Mouse (Mus musculus) erythroid progenitor cell, adult 5-6 weeks (primary cell): ENCODE measurements around the gene Xdh. TPM values are rescaled to one million over a fixed set of nuclear protein-coding genes. Genes with fewer than 3 reads are reported as not detected.

ENCODE experiments used
- ATAC-seq: replicated peaks from 2 replicates; pipeline ENCODE4 v1.8.0; 2016; ENCODE audit warnings: moderate number of reproducible peaks, mild to moderate bottlenecking, moderate TSS enrichment, inconsistent platforms; ENCODE audit not compliant: poor library complexity, low FRiP score, severe bottlenecking
- total RNA-seq, 2 experiments: library from RNA; stranded (forward) in 1 of 2; stranded (reverse) in 1 of 2; fragments of 150-400 nt in 1 of 2; fragments of 186-747, 209-891 nt in 1 of 2; gene quantifications; 2 replicates each; pipeline versions ENCODE4 v1.2.3 to v1.2.4; 2015 to 2017; ENCODE audit warnings: low replicate concordance in 2 of 2

The Xdh gene
- 11.3 and 30.3 TPM in 2 replicates for total RNA-seq (2015; ENCODE audit: low replicate concordance)
- total RNA-seq (2017; ENCODE audit: low replicate concordance), result 9.5 and 9.6 TPM in 2 replicates

- ATAC-seq, result no peak
Observed at GRCm38 (mm10) chr17:73950062-73950735, at the start of gene Xdh. Xdh (minus strand) TSS chr17:73950196.

GRCm38 (mm10) chr17:73995907-73996645 is 46.1 kb upstream of the Xdh start:
- ATAC-seq, result no peak

GRCm38 (mm10) chr17:73991264-73991663 is 41.3 kb upstream of the Xdh start:
- ATAC-seq, result no peak

- ATAC-seq, result no peak
Observed at GRCm38 (mm10) chr17:73986571-73986970, 36.6 kb upstream of the Xdh start.

GRCm38 (mm10) chr17:73985936-73986335 is 35.9 kb upstream of the Xdh start:
- ATAC-seq, result no peak

- no peak for ATAC-seq
Observed at GRCm38 (mm10) chr17:73984508-73984907, 34.5 kb upstream of the Xdh start.

- ATAC-seq, result no peak
Observed at GRCm38 (mm10) chr17:73982871-73983270, 32.9 kb upstream of the Xdh start.

- no peak for ATAC-seq
Observed at GRCm38 (mm10) chr17:73976066-73976465, 26.1 kb upstream of the Xdh start.

- no peak for ATAC-seq
Observed at GRCm38 (mm10) chr17:73972648-73973047, 22.7 kb upstream of the Xdh start.

GRCm38 (mm10) chr17:73971291-73971690 is 21.3 kb upstream of the Xdh start:
- no peak for ATAC-seq

- no peak for ATAC-seq
Observed at GRCm38 (mm10) chr17:73970361-73971027, 20.5 kb upstream of the Xdh start.

- no peak for ATAC-seq
Observed at GRCm38 (mm10) chr17:73964856-73965255, 14.9 kb upstream of the Xdh start.

GRCm38 (mm10) chr17:73962628-73963043 is 12.6 kb upstream of the Xdh start:
- no peak for ATAC-seq

- no peak for ATAC-seq
Observed at GRCm38 (mm10) chr17:73961801-73962403, 11.9 kb upstream of the Xdh start.

- ATAC-seq, result no peak
Observed at GRCm38 (mm10) chr17:73960745-73961144, 10.7 kb upstream of the Xdh start.

GRCm38 (mm10) chr17:73952103-73952521 is 2.1 kb upstream of the Xdh start:
- ATAC-seq, result no peak

- no peak for ATAC-seq
Observed at GRCm38 (mm10) chr17:73950970-73951369, 974 bp upstream of the Xdh start.

- ATAC-seq, result no peak
Observed at GRCm38 (mm10) chr17:73949498-73949897, 498 bp downstream of the Xdh start.

GRCm38 (mm10) chr17:73948801-73949200 is 1.2 kb downstream of the Xdh start:
- ATAC-seq, result no peak

- no peak for ATAC-seq
Observed at GRCm38 (mm10) chr17:73948039-73948438, 2.0 kb downstream of the Xdh start.
